Mouse (Mus musculus) myocyte (in vitro differentiated cells): ENCODE results near the gene Mettl5.

Experiments
- CEBPB ChIP-seq: IDR thresholded peaks from 2 replicates; pipeline ENCODE4 v1.6.1; 2011; ENCODE audit warnings: mild to moderate bottlenecking, moderate library complexity; ENCODE audit not compliant: poor library complexity, insufficient read depth, severe bottlenecking
- E2F4 ChIP-seq: IDR thresholded peaks from one replicate; pipeline ENCODE4 v1.6.1; 2011; ENCODE audit warnings: mild to moderate bottlenecking, control low read depth, moderate library complexity; ENCODE audit not compliant: insufficient read depth
- MAX ChIP-seq: IDR thresholded peaks from one replicate; pipeline ENCODE4 v1.6.1; 2011; ENCODE audit warnings: low read depth, mild to moderate bottlenecking, control low read depth
- MYOD1 ChIP-seq, 3 experiments: IDR thresholded peaks; one replicate each; pipeline ENCODE4 v1.6.1; 2011; ENCODE audit warnings: control low read depth in 2 of 3, low read depth in 2 of 3, mild to moderate bottlenecking in 2 of 3, moderate library complexity in 1 of 3; ENCODE audit not compliant: insufficient read length in 2 of 3, control insufficient read depth in 1 of 3
- MYOG ChIP-seq, 3 experiments: IDR thresholded peaks; one replicate each; pipeline ENCODE4 v1.6.1; 2011; ENCODE audit warnings: control low read depth in 2 of 3, low read depth in 2 of 3, mild to moderate bottlenecking in 2 of 3; ENCODE audit not compliant: insufficient read length in 2 of 3, control insufficient read depth in 1 of 3, insufficient read depth in 1 of 3
- POLR2A ChIP-seq: IDR thresholded peaks from one replicate; pipeline ENCODE4 v1.6.1; 2011; ENCODE audit warnings: low read depth, mild to moderate bottlenecking, control low read depth, moderate library complexity; ENCODE audit not compliant: insufficient read length
- POLR2AphosphoS2 ChIP-seq: IDR thresholded peaks from one replicate; pipeline ENCODE4 v1.6.1; 2011; ENCODE audit warnings: low read depth, control low read depth; ENCODE audit not compliant: insufficient read length
- REST ChIP-seq: IDR thresholded peaks from one replicate; pipeline ENCODE4 v1.6.1; 2011; ENCODE audit warnings: mild to moderate bottlenecking, control low read depth, moderate library complexity; ENCODE audit not compliant: insufficient read depth, insufficient read length
- SRF ChIP-seq: IDR thresholded peaks from one replicate; pipeline ENCODE4 v1.6.1; 2011; ENCODE audit warnings: low read depth; ENCODE audit not compliant: control insufficient read depth, insufficient read length
- TCF12 ChIP-seq: IDR thresholded peaks from one replicate; pipeline ENCODE4 v1.6.1; 2011; ENCODE audit warnings: mild to moderate bottlenecking, control low read depth; ENCODE audit not compliant: poor library complexity, insufficient read depth, severe bottlenecking
- TCF3 ChIP-seq: IDR thresholded peaks from one replicate; pipeline ENCODE4 v1.6.1; 2011; ENCODE audit warnings: low read depth, control low read depth; ENCODE audit not compliant: insufficient read length
- USF1 ChIP-seq: IDR thresholded peaks from one replicate; pipeline ENCODE4 v1.6.1; 2011; ENCODE audit warnings: low read depth, mild to moderate bottlenecking, control low read depth, moderate library complexity

- TF ChIP-seq POLR2AphosphoS2 (no peak), POLR2A (no peak), TCF3 (no peak), TCF12 (no peak), USF1 (no peak), MAX (no peak), E2F4 (no peak), MYOD1 (IDR thresholded peaks at IDR 0.05; ENCODE audit: control insufficient read depth in 1 of 3, insufficient read length in 2 of 3, low read depth in 2 of 3) (peak in 1 of 3 experiments; percentile 46), MYOG (IDR thresholded peaks at IDR 0.05; ENCODE audit: control insufficient read depth in 1 of 3, insufficient read depth in 1 of 3, insufficient read length in 2 of 3, low read depth in 2 of 3) (no peak), CEBPB (no peak), REST (no peak), SRF (no peak)
Measured at GRCm38 (mm10) chr2:69851427-69852058, 33.9 kb downstream of the Mettl5 start.
